Comparison of ENCODE assay signal across 17 mouse cellular contexts in genomic region chr6:48687077-48687476, GRCm38 (mm10). TPM values are rescaled to one million over a fixed set of nuclear protein-coding genes. Genes with fewer than 3 reads are reported as not detected.
DNase-seq lines count a peak whose midpoint lies in the region; ATAC-seq and TF ChIP-seq lines count a peak whose summit lies in the region.
"Had no signal": no experiment of that assay in that cellular context is flagged by ENCODE, and none has a peak within 500 bp of the region (broad histone marks: within the 10 kb centered on the region; RNA-seq: fewer than 3 reads in every experiment).

No protein-coding gene starts in this region.

- TF ChIP-seq POLR2A in MEL (IDR thresholded peaks at IDR 0.05; ENCODE audit: control insufficient read depth in 1 of 2, insufficient read depth in 1 of 2, low read depth in 1 of 2, low read length in 2 of 2, poor library complexity in 1 of 2): no peak

- TF ChIP-seq RAD21 in MEL (IDR thresholded peaks at IDR 0.05; ENCODE audit: low read depth, low read length): no peak

- ATAC-seq in CD4-positive, CD25-positive, alpha-beta regulatory T cell, adult 4 months: no peak
- ATAC-seq in kidney, embryonic 16.5 days (ENCODE audit: low FRiP score, low TSS enrichment): no peak
- ATAC-seq in megakaryocyte progenitor cell, adult 5-6 weeks (replicated peaks; ENCODE audit: poor library complexity): peak; percentile 95
- ATAC-seq: intestine, postnatal 0 days; Patski had no signal

- H3K27me3 ChIP-seq in kidney, embryonic 16.5 days (ENCODE audit: insufficient read depth, low read length): no peaks in the 10 kb centered on the region
- H3K27me3 ChIP-seq in MEL (ENCODE audit: control insufficient read depth in 1 of 2, insufficient read depth in 2 of 2, low read length in 2 of 2): peaks cover 0 to 1% of the 10 kb centered on the region in 2 experiments; a peak in 1 of 4 replicates
- H3K27me3 ChIP-seq: embryonic facial prominence, embryonic 13.5 days; forebrain, embryonic 12.5 days; hindbrain, embryonic 12.5 days; Patski had no signal

- peak; percentile 51 for DNase-seq in CD4-positive, CD25-positive, alpha-beta regulatory T cell, adult 2 months (ENCODE audit: low read depth, low spot score)
- no peak for DNase-seq in kidney, postnatal 25 days
- DNase-seq in MEL (ENCODE audit: low read depth, low spot score): peak; percentile 39
- no peak for DNase-seq in cerebellum, postnatal 14 days
- DNase-seq in layer of hippocampus, adult 18-20 months (ENCODE audit: low spot score in 2 of 2): no peak
- DNase-seq: cerebellum, postnatal 10 days; gastrocnemius, postnatal 36 days had no signal

- TF ChIP-seq EP300 in MEL (IDR thresholded peaks at IDR 0.05; ENCODE audit: low read depth in 1 of 2, low read length in 2 of 2): no peak

- no peak for TF ChIP-seq CTCF in MEL (IDR thresholded peaks at IDR 0.05 in 2 of 3, conservative IDR thresholded peaks at IDR 0.05 in 1 of 3; ENCODE audit: control insufficient read depth in 1 of 3, insufficient read depth in 1 of 3, low read depth in 2 of 3, low read length in 3 of 3, poor library complexity in 1 of 3, severe bottlenecking in 1 of 3)

- H3K27ac ChIP-seq in kidney, embryonic 16.5 days (ENCODE audit: low read length): no peak overlapping the region
- H3K27ac ChIP-seq in MEL (ENCODE audit: control insufficient read depth, low read depth, low read length): no peak overlapping the region
- H3K27ac ChIP-seq: embryonic facial prominence, embryonic 13.5 days; forebrain, embryonic 12.5 days; hindbrain, embryonic 12.5 days; liver, embryonic 14.5 days had no signal

- H3K36me3 ChIP-seq in kidney, embryonic 16.5 days (ENCODE audit: insufficient read depth, low read length): no peaks in the 10 kb centered on the region
- no peaks in the 10 kb centered on the region for H3K36me3 ChIP-seq in MEL (ENCODE audit: control insufficient read depth in 1 of 2, insufficient read depth in 2 of 2, low read length in 2 of 2)
- H3K36me3 ChIP-seq: embryonic facial prominence, embryonic 13.5 days; forebrain, embryonic 12.5 days; hindbrain, embryonic 12.5 days had no signal

- 70% methylated on average over 2 of the region's 2 CpGs for WGBS in kidney, embryonic 16.5 days

- no peaks in the 10 kb centered on the region for H3K4me1 ChIP-seq in kidney, embryonic 16.5 days (ENCODE audit: insufficient read depth, low read length)
- no peaks in the 10 kb centered on the region for H3K4me1 ChIP-seq in MEL (ENCODE audit: control insufficient read depth in 1 of 2, insufficient read depth in 2 of 2, low read length in 2 of 2)
- H3K4me1 ChIP-seq: embryonic facial prominence, embryonic 13.5 days; forebrain, embryonic 12.5 days; hindbrain, embryonic 12.5 days had no signal

- no peaks in the 10 kb centered on the region for H3K9me3 ChIP-seq in kidney, embryonic 16.5 days (ENCODE audit: low read length)
- no peaks in the 10 kb centered on the region for H3K9me3 ChIP-seq in MEL (replicated peaks; ENCODE audit: insufficient read depth, low read length)
- H3K9me3 ChIP-seq: embryonic facial prominence, embryonic 13.5 days; forebrain, embryonic 12.5 days; hindbrain, embryonic 12.5 days had no signal

- no peaks in the 10 kb centered on the region for H3K79me2 ChIP-seq in MEL (ENCODE audit: control insufficient read depth, insufficient read depth, low read length, poor library complexity)

- no peak overlapping the region for H3K4me3 ChIP-seq in kidney, embryonic 16.5 days (ENCODE audit: low read length)
- H3K4me3 ChIP-seq in MEL (ENCODE audit: control insufficient read depth in 1 of 2, insufficient read depth in 1 of 2, low read depth in 2 of 2, low read length in 2 of 2): no peak overlapping the region
- H3K4me3 ChIP-seq: embryonic facial prominence, embryonic 13.5 days; forebrain, embryonic 12.5 days; hindbrain, embryonic 12.5 days had no signal

- H3K9ac ChIP-seq in kidney, embryonic 16.5 days (replicated peaks; ENCODE audit: low read length): no peak overlapping the region
- no peak overlapping the region for H3K9ac ChIP-seq in MEL (ENCODE audit: control insufficient read depth, low read depth, low read length, poor library complexity, severe bottlenecking)
- H3K9ac ChIP-seq: embryonic facial prominence, embryonic 13.5 days; forebrain, embryonic 12.5 days; hindbrain, embryonic 12.5 days; liver, embryonic 14.5 days had no signal

- H3K4me2 ChIP-seq in kidney, embryonic 16.5 days (replicated peaks; ENCODE audit: low read depth, low read length): peak overlapping the region; percentile 31
- H3K4me2 ChIP-seq: embryonic facial prominence, embryonic 13.5 days; forebrain, embryonic 12.5 days; hindbrain, embryonic 12.5 days had no signal

TF ChIP-seq in MEL, 35 proteins besides CTCF, POLR2A, EP300 and RAD21:
- TF ChIP-seq MYC (IDR thresholded peaks at IDR 0.05; ENCODE audit: low read depth, low read length): no peak
- TF ChIP-seq GATA1 (IDR thresholded peaks at IDR 0.05; ENCODE audit: low read depth, low read length): no peak
- TF ChIP-seq SMC3 (IDR thresholded peaks at IDR 0.05; ENCODE audit: low read depth, low read length): no peak
- TF ChIP-seq TBP (IDR thresholded peaks at IDR 0.05; ENCODE audit: low read depth, low read length): no peak
- no peak for TF ChIP-seq NELFE (IDR thresholded peaks at IDR 0.05; ENCODE audit: low read depth, low read length)
- TF ChIP-seq ETS1 (IDR thresholded peaks at IDR 0.05; ENCODE audit: low read depth, low read length): no peak
- no peak for TF ChIP-seq CHD1 (IDR thresholded peaks at IDR 0.05; ENCODE audit: low read depth, low read length)
- TF ChIP-seq MAFK (IDR thresholded peaks at IDR 0.05; ENCODE audit: borderline replicate concordance, low read depth, low read length): no peak
- TF ChIP-seq RCOR1 (IDR thresholded peaks at IDR 0.05; ENCODE audit: low read depth, low read length): no peak
- TF ChIP-seq UBTF (IDR thresholded peaks at IDR 0.05; ENCODE audit: borderline replicate concordance, insufficient read depth, low read depth, low read length): no peak
- TF ChIP-seq MEF2A (IDR thresholded peaks at IDR 0.05; ENCODE audit: extremely low read depth, insufficient replicate concordance, low read depth, low read length, poor library complexity, severe bottlenecking): no peak
- no peak for TF ChIP-seq MAX (IDR thresholded peaks at IDR 0.05; ENCODE audit: low read length)
- TF ChIP-seq ZKSCAN1 (IDR thresholded peaks at IDR 0.05; ENCODE audit: low read depth, low read length): no peak

RNA-seq across cellular contexts. Expression of gene Gimap4, which starts 2.7 kb away (rescaled TPM):
- 1,000 to 10,000 TPM; 1,771 to 1,850 TPM for polyA plus RNA-seq in CD4-positive, CD25-positive, alpha-beta regulatory T cell, adult 4 months (2017; shearing (Covaris generic))
- polyA plus RNA-seq in kidney, embryonic 16.5 days (2015; fragmentation: Nextera tagmentation; extraction: Ambion mirVana): 84.6 and 86.0 TPM in 2 replicates
- total RNA-seq in MEL (2012; rRNA removed): 0.12 TPM in 1 of 2 replicates, not detected in the other
- under 1 TPM in 1 of 2 experiments, not detected in 1; 0.25 TPM for polyA plus RNA-seq in MEL (2012; ENCODE audit: insufficient read depth in 1 of 2, insufficient read length in 2 of 2, low read depth in 1 of 2, low replicate concordance in 2 of 2, missing spikeins in 1 of 2)
- total RNA-seq in megakaryocyte progenitor cell, adult 5-6 weeks (2015): 0.39 and 1.7 TPM in 2 replicates
- 2.9 and 3.1 TPM in 2 replicates for total RNA-seq in megakaryocyte progenitor cell, adult 5-6 weeks (2017)
- not detected for total RNA-seq in layer of hippocampus, adult 18-20 months (2021)

RNA-seq across cellular contexts. Expression of gene Gimap9, which starts 11.1 kb away (rescaled TPM):
- polyA plus RNA-seq in CD4-positive, CD25-positive, alpha-beta regulatory T cell, adult 4 months (2017; shearing (Covaris generic)): 100 to 1,000 TPM; 302 to 342 TPM
- polyA plus RNA-seq in kidney, embryonic 16.5 days (2015; fragmentation: Nextera tagmentation; extraction: Ambion mirVana): 12.7 and 14.8 TPM in 2 replicates
- 3.8 and 4.8 TPM in 2 replicates for total RNA-seq in MEL (2012; rRNA removed)
- polyA plus RNA-seq in MEL (2012; ENCODE audit: insufficient read depth in 1 of 2, insufficient read length in 2 of 2, low read depth in 1 of 2, low replicate concordance in 2 of 2, missing spikeins in 1 of 2): 1 to 10 TPM in 1 of 2 experiments, not detected in 1; 6.2 TPM
- total RNA-seq in megakaryocyte progenitor cell, adult 5-6 weeks (2015): 10.7 and 14.5 TPM in 2 replicates
- 17.2 and 29.9 TPM in 2 replicates for total RNA-seq in megakaryocyte progenitor cell, adult 5-6 weeks (2017)
- 1 to 10 TPM in 1 of 2 experiments, under 1 TPM in 1; 0.48 to 1.1 TPM for total RNA-seq in layer of hippocampus, adult 18-20 months (2021)

RNA-seq across cellular contexts. Expression of gene Gimap6, which starts 20.9 kb away (rescaled TPM):
- polyA plus RNA-seq in CD4-positive, CD25-positive, alpha-beta regulatory T cell, adult 4 months (2017; shearing (Covaris generic)): 1,000 to 10,000 TPM; 1,247 to 1,551 TPM
- 59.4 and 67.3 TPM in 2 replicates for polyA plus RNA-seq in kidney, embryonic 16.5 days (2015; fragmentation: Nextera tagmentation; extraction: Ambion mirVana)
- total RNA-seq in MEL (2012; rRNA removed): not detected in 2 replicates
- not detected for polyA plus RNA-seq in MEL (2012; ENCODE audit: insufficient read depth in 1 of 2, insufficient read length in 2 of 2, low read depth in 1 of 2, low replicate concordance in 2 of 2, missing spikeins in 1 of 2)
- 2.5 and 6.7 TPM in 2 replicates for total RNA-seq in megakaryocyte progenitor cell, adult 5-6 weeks (2015)
- total RNA-seq in megakaryocyte progenitor cell, adult 5-6 weeks (2017): 3.5 and 15.6 TPM in 2 replicates
- total RNA-seq in layer of hippocampus, adult 18-20 months (2021): 1 to 10 TPM; 4.3 to 4.9 TPM
- polyA plus RNA-seq: Patski had no signal

RNA-seq across cellular contexts. Expression of gene Gm28053, which starts 31.3 kb away (rescaled TPM):
- polyA plus RNA-seq in CD4-positive, CD25-positive, alpha-beta regulatory T cell, adult 4 months (2017; shearing (Covaris generic)): 10 to 100 TPM; 62.5 to 69.5 TPM
- 1.4 and 2.4 TPM in 2 replicates for polyA plus RNA-seq in kidney, embryonic 16.5 days (2015; fragmentation: Nextera tagmentation; extraction: Ambion mirVana)
- total RNA-seq in MEL (2012; rRNA removed): not detected in 2 replicates
- not detected for polyA plus RNA-seq in MEL (2012; ENCODE audit: insufficient read depth in 1 of 2, insufficient read length in 2 of 2, low read depth in 1 of 2, low replicate concordance in 2 of 2, missing spikeins in 1 of 2)
- total RNA-seq in megakaryocyte progenitor cell, adult 5-6 weeks (2015): not detected in 2 replicates
- 20.7 and 26.7 TPM in 2 replicates for total RNA-seq in megakaryocyte progenitor cell, adult 5-6 weeks (2017)
- 1 to 10 TPM in 1 of 2 experiments, not detected in 1; 1.9 TPM for total RNA-seq in layer of hippocampus, adult 18-20 months (2021)
- total RNA-seq: gastrocnemius, postnatal 36 days; left cerebral cortex, postnatal 10 days had no signal
- polyA plus RNA-seq: forebrain, embryonic 12.5 days; Patski had no signal

RNA-seq across cellular contexts. Expression of gene Gimap7, which starts 31.3 kb away (rescaled TPM):
- 100 to 1,000 TPM; 600 to 617 TPM for polyA plus RNA-seq in CD4-positive, CD25-positive, alpha-beta regulatory T cell, adult 4 months (2017; shearing (Covaris generic))
- polyA plus RNA-seq in kidney, embryonic 16.5 days (2015; fragmentation: Nextera tagmentation; extraction: Ambion mirVana): not detected in 2 replicates
- total RNA-seq in MEL (2012; rRNA removed): not detected in 2 replicates
- polyA plus RNA-seq in MEL (2012; ENCODE audit: insufficient read depth in 1 of 2, insufficient read length in 2 of 2, low read depth in 1 of 2, low replicate concordance in 2 of 2, missing spikeins in 1 of 2): not detected
- 0.22 TPM in 1 of 2 replicates, not detected in the other for total RNA-seq in megakaryocyte progenitor cell, adult 5-6 weeks (2015)
- total RNA-seq in megakaryocyte progenitor cell, adult 5-6 weeks (2017): 0.29 and 1.3 TPM in 2 replicates
- total RNA-seq in layer of hippocampus, adult 18-20 months (2021): not detected
- total RNA-seq: gastrocnemius, postnatal 36 days; left cerebral cortex, postnatal 10 days had no signal
- polyA plus RNA-seq: embryonic facial prominence, embryonic 13.5 days; forebrain, embryonic 12.5 days; hindbrain, embryonic 12.5 days; Patski had no signal

Comparison
In these comparisons a context has a peak if more than half of its experiments do, and no peak if none do; other contexts are left out.
1. DNase-seq: peak in CD4-positive, CD25-positive, alpha-beta regulatory T cell, adult 2 months (single experiment) and MEL (single experiment); none in kidney, postnatal 25 days (0 of 2), cerebellum, postnatal 14 days (0 of 2) and layer of hippocampus, adult 18-20 months (0 of 2).